Mouse (Mus musculus): ENCODE data around the gene Arl14. TPM values are rescaled to one million over a fixed set of nuclear protein-coding genes. Genes with fewer than 3 reads are reported as not detected.
"Not testable (repeated sequence)": the region's sequence is repeated elsewhere in the genome, so short reads cannot be mapped to it uniquely, and the experiment has no call there.

Arl14 gene
- polyA plus RNA-seq, 1 experiment from 2014 or later = not detected

DNA sequence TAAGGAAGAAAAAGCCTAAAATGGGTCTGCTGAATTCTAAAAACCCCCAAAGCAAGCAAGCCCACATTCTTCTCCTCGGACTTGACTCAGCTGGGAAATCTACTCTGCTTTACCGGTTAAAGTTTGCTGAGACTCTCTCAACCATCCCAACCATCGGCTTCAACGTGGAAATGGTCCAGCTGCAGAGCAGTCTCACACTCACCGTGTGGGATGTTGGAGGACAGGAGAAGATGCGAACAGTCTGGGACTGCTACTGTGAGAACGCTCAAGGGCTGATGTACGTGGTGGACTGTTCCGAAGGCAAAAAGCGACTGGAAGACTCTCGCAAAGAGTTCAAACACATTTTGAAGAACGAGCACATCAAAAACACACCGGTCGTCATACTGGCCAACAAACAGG lies 282 bp downstream of the Arl14 start:
- Histone ChIP-seq H3K9me3 (replicated peaks; ENCODE audit: control insufficient read depth, low read length) (no peaks in the 10 kb centered on the region), H3K4me3 (ENCODE audit: low read depth, low read length) (no peak overlapping the region), H3K27me3 (ENCODE audit: control insufficient read depth, insufficient read depth, low read length) (no peaks in the 10 kb centered on the region), H3K4me2 (ENCODE audit: low read depth, low read length) (no peak overlapping the region), H3K4me1 (ENCODE audit: control insufficient read depth, insufficient read depth, low read length) (no peaks in the 10 kb centered on the region), H3K36me3 (replicated peaks; ENCODE audit: control insufficient read depth, insufficient read depth, low read depth, low read length) (no peaks in the 10 kb centered on the region), H3K27ac (replicated peaks; ENCODE audit: low read depth, low read length) (no peak overlapping the region), H3K9ac (replicated peaks; ENCODE audit: low read length) (no peak overlapping the region)
- WGBS = 93% methylated on average over 14 of the region's 14 CpGs
- ATAC-seq (replicated peaks; ENCODE audit: insufficient number of reproducible peaks, low FRiP score, low TSS enrichment, low read depth) (no peak), DNase-seq (ENCODE audit: low spot score) (no peak)

DNA sequence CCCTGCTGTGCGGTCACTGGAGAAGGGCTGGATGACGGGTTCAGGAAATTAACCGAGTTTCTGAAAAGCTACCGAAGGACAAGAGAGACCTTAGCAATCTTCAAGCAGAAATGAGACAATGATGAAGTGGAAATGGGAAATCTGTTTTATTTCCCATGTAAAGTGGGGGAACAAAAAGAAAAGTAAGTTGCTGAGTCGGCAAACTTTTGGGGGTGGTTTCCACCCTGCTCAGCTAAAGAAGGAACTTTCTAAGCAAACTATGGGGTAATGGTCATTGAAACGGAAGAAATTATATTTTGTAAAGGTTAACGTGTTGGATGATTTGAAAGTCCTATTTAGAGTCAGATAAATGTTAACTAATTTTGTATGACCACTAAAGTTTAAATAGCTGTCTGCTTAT lies 768 bp downstream of the Arl14 start:
- no peaks in the 10 kb centered on the region for H3K27me3 ChIP-seq (ENCODE audit: control insufficient read depth, insufficient read depth, low read length)
- no peak overlapping the region for H3K9ac ChIP-seq (replicated peaks; ENCODE audit: low read length)
- no peaks in the 10 kb centered on the region for H3K36me3 ChIP-seq (replicated peaks; ENCODE audit: control insufficient read depth, insufficient read depth, low read depth, low read length)
- H3K9me3 ChIP-seq (replicated peaks; ENCODE audit: control insufficient read depth, low read length) = no peaks in the 10 kb centered on the region
- H3K4me1 ChIP-seq (ENCODE audit: control insufficient read depth, insufficient read depth, low read length) = no peaks in the 10 kb centered on the region
- H3K4me2 ChIP-seq (ENCODE audit: low read depth, low read length) = no peak overlapping the region
- H3K27ac ChIP-seq (replicated peaks; ENCODE audit: low read depth, low read length) = no peak overlapping the region
- H3K4me3 ChIP-seq (ENCODE audit: low read depth, low read length) = no peak overlapping the region
- DNase-seq (ENCODE audit: low spot score) (no peak), ATAC-seq (replicated peaks; ENCODE audit: insufficient number of reproducible peaks, low FRiP score, low TSS enrichment, low read depth) (no peak)
- WGBS = 86% methylated on average over 7 of the region's 7 CpGs

DNA sequence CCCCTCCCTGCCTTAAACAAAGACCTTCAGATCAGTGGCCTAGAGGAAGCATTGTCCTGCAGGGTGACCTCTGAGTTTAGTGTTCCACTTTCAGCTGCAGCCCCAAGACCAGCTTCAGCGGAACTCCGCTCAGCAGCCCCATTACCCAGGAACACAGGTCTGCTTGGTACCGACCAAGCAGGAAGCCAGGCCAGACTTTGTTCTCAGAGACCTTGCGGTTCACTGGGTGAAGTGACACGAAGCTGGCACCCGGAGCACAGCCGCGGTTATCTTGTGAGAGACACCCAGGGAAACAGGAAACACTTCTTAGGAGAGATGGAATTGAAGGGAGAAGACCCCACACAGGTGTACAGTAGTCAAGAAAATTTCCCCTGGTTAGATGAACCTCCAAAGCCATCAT lies 1.4 kb downstream of the Arl14 start:
- Histone ChIP-seq H3K4me2 (ENCODE audit: low read depth, low read length) (no peak overlapping the region), H3K27ac (replicated peaks; ENCODE audit: low read depth, low read length) (no peak overlapping the region), H3K9ac (replicated peaks; ENCODE audit: low read length) (no peak overlapping the region), H3K4me3 (ENCODE audit: low read depth, low read length) (no peak overlapping the region), H3K4me1 (ENCODE audit: control insufficient read depth, insufficient read depth, low read length) (no peaks in the 10 kb centered on the region), H3K9me3 (replicated peaks; ENCODE audit: control insufficient read depth, low read length) (no peaks in the 10 kb centered on the region), H3K27me3 (ENCODE audit: control insufficient read depth, insufficient read depth, low read length) (no peaks in the 10 kb centered on the region), H3K36me3 (replicated peaks; ENCODE audit: control insufficient read depth, insufficient read depth, low read depth, low read length) (no peaks in the 10 kb centered on the region)
- ATAC-seq (replicated peaks; ENCODE audit: insufficient number of reproducible peaks, low FRiP score, low TSS enrichment, low read depth) = no peak
- DNase-seq (ENCODE audit: low spot score) = no peak
- WGBS = 71% methylated on average over 8 of the region's 8 CpGs

DNA sequence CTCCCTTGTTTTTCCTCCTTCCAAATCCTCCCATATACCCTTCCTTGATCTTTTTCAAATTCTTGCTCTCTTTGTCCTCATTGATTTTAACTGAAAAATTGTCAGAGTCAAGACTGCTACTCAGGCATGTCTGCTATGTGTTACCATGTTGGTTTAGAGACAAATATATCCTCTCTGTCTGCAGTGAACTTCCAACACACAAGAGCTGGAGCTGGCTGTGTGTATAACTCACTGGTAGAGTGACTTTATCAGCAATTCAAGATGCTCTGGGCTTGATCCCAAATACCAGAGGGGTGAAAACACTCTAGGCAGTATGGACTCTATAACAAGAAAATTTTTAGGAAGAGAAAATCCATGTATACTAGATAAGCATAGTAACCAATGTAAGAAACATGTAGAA lies 2.8 kb downstream of the Arl14 start:
- no peaks in the 10 kb centered on the region for H3K36me3 ChIP-seq (replicated peaks; ENCODE audit: control insufficient read depth, insufficient read depth, low read depth, low read length)
- no peak overlapping the region for H3K27ac ChIP-seq (replicated peaks; ENCODE audit: low read depth, low read length)
- ATAC-seq (replicated peaks; ENCODE audit: insufficient number of reproducible peaks, low FRiP score, low TSS enrichment, low read depth) (no peak), DNase-seq (ENCODE audit: low spot score) (no peak)
- H3K9ac ChIP-seq (replicated peaks; ENCODE audit: low read length) = no peak overlapping the region
- H3K27me3 ChIP-seq (ENCODE audit: control insufficient read depth, insufficient read depth, low read length) = no peaks in the 10 kb centered on the region
- H3K4me2 ChIP-seq (ENCODE audit: low read depth, low read length) = no peak overlapping the region
- no peaks in the 10 kb centered on the region for H3K4me1 ChIP-seq (ENCODE audit: control insufficient read depth, insufficient read depth, low read length)
- no peaks in the 10 kb centered on the region for H3K9me3 ChIP-seq (replicated peaks; ENCODE audit: control insufficient read depth, low read length)
- H3K4me3 ChIP-seq (ENCODE audit: low read depth, low read length) = no peak overlapping the region

DNA sequence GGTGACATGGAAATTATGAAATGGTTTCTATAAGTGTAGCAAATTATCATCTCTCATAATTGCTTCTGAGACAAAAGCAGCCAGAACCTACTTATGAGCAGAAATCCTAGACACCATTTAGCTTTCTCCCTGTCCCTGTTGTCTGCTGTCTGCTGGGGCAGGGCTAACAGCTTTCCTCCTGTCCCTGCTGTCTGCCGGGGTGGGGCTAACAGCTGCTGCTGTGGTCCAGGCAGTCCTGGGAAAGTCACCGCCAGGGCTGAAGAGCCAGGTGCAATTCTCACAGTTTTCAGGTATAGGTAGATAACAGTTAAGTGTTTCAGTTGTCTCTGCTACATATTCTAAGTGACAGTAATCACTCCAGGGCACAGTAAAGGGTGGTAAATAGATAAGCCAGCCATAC lies 4.3 kb downstream of the Arl14 start:
- H3K27me3 ChIP-seq (ENCODE audit: control insufficient read depth, insufficient read depth, low read length) = no peaks in the 10 kb centered on the region
- H3K27ac ChIP-seq (replicated peaks; ENCODE audit: low read depth, low read length) = no peak overlapping the region
- no peaks in the 10 kb centered on the region for H3K4me1 ChIP-seq (ENCODE audit: control insufficient read depth, insufficient read depth, low read length)
- no peaks in the 10 kb centered on the region for H3K9me3 ChIP-seq (replicated peaks; ENCODE audit: control insufficient read depth, low read length)
- ATAC-seq (replicated peaks; ENCODE audit: insufficient number of reproducible peaks, low FRiP score, low TSS enrichment, low read depth) (no peak), DNase-seq (ENCODE audit: low spot score) (no peak)
- no peak overlapping the region for H3K9ac ChIP-seq (replicated peaks; ENCODE audit: low read length)
- no peak overlapping the region for H3K4me3 ChIP-seq (ENCODE audit: low read depth, low read length)
- 69% methylated on average over 2 of the region's 2 CpGs for WGBS
- no peak overlapping the region for H3K4me2 ChIP-seq (ENCODE audit: low read depth, low read length)
- H3K36me3 ChIP-seq (replicated peaks; ENCODE audit: control insufficient read depth, insufficient read depth, low read depth, low read length) = no peaks in the 10 kb centered on the region

DNA sequence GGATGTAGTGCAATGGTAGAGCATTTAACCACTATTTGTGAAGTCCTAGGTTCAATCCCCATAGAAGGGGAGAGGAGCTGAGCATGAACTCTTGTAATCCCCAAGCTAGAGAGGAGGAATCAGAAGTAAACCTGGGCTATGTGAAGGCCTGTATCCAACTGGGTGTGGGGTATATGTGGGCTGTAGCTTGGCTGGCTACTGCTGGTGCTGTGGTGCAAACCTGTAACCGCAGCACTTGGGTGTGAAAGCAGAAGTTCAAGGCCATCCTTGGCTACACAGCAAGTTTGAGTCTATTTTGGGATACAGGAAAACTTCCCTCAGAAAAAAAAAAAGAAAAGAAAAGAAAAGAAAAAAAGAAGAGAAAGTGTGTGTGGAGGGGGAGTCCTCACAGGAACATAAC lies 5.8 kb downstream of the Arl14 start:
- Histone ChIP-seq H3K9ac (replicated peaks; ENCODE audit: low read length) (no peak overlapping the region), H3K27me3 (ENCODE audit: control insufficient read depth, insufficient read depth, low read length) (no peaks in the 10 kb centered on the region), H3K27ac (replicated peaks; ENCODE audit: low read depth, low read length) (no peak overlapping the region), H3K4me1 (ENCODE audit: control insufficient read depth, insufficient read depth, low read length) (no peaks in the 10 kb centered on the region), H3K4me2 (ENCODE audit: low read depth, low read length) (no peak overlapping the region), H3K36me3 (replicated peaks; ENCODE audit: control insufficient read depth, insufficient read depth, low read depth, low read length) (no peaks in the 10 kb centered on the region), H3K4me3 (ENCODE audit: low read depth, low read length) (no peak overlapping the region), H3K9me3 (replicated peaks; ENCODE audit: control insufficient read depth, low read length) (no peaks in the 10 kb centered on the region)
- DNase-seq (ENCODE audit: low spot score) (no peak), ATAC-seq (replicated peaks; ENCODE audit: insufficient number of reproducible peaks, low FRiP score, low TSS enrichment, low read depth) (no peak)
- WGBS = 92% methylated on average over 1 of the region's 1 CpGs

DNA sequence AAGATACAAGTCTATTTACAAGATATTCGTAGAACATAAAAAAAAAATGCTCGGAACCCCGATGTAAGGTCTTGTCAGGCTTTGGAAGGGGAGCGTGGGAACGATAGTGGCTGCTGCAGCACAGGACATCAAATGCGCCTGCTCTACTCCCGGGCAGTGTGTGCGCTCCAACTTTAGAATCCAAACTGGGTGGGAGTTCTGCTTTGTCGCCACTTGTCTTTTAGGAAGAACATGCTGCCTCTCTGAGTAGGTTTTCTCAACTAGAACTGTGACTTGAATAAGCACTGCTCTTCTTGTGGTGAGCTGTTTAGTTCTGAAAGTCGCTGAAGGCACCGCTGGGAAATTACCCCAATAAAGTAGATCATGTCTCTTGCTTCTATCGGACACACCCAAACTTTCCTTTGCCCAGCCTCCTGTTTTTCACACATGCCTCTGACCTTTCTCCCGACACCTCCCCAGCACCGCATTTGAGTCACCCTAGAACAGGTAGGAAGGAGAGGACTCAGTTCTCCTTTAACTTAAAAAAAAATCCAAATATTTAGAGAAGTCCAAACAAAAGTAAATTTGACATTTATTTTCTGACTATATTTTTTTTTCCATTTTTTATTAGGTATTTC lies 9.4 kb downstream of the Arl14 start:
- H3K9ac ChIP-seq (replicated peaks; ENCODE audit: low read length) = no peak overlapping the region
- ATAC-seq (replicated peaks; ENCODE audit: insufficient number of reproducible peaks, low FRiP score, low TSS enrichment, low read depth) (no peak), DNase-seq (ENCODE audit: low spot score) (no peak)
- H3K27ac ChIP-seq (replicated peaks; ENCODE audit: low read depth, low read length) = no peak overlapping the region
- H3K9me3 ChIP-seq (replicated peaks; ENCODE audit: control insufficient read depth, low read length) = no peaks in the 10 kb centered on the region
- H3K4me1 ChIP-seq (ENCODE audit: control insufficient read depth, insufficient read depth, low read length) = no peaks in the 10 kb centered on the region
- H3K4me3 ChIP-seq (ENCODE audit: low read depth, low read length) = no peak overlapping the region
- H3K27me3 ChIP-seq (ENCODE audit: control insufficient read depth, insufficient read depth, low read length) = no peaks in the 10 kb centered on the region
- 93% methylated on average over 14 of the region's 14 CpGs for WGBS
- H3K36me3 ChIP-seq (replicated peaks; ENCODE audit: control insufficient read depth, insufficient read depth, low read depth, low read length) = no peaks in the 10 kb centered on the region
- no peak overlapping the region for H3K4me2 ChIP-seq (ENCODE audit: low read depth, low read length)

DNA sequence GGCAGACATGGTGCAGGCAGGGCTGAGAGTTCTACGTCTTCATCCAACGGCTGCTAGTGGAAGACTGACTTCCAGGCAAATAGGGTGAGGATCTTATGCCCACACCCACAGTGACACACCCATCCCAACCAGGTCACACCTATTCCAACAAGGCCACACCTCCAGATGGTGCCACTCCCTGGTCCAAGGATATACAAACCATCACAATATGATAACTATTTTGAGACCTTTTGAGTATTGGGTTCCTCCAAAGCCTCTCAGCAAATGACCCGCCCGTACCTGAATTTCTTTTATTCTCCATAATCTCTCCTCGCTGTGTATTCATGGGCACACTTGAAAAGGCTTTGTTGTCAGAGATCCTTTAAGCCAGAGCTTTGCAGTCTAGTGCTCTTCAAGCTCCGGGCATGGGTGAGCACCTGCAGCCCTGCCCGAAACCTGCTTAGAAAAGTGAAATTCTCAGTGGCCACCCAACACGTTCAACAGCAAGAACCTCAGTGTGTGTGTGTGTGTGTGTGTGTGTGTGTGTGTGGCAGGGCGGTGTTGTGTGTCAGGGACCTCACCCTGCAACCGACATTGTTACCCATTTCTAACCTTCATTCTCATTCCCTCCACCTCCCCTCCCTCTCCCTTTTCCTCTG lies 11.5 kb downstream of the Arl14 start:
- DNase-seq (ENCODE audit: low spot score); H3K4me3 ChIP-seq (ENCODE audit: low read depth, low read length); H3K9ac ChIP-seq (replicated peaks; ENCODE audit: low read length); H3K36me3 ChIP-seq (replicated peaks; ENCODE audit: control insufficient read depth, insufficient read depth, low read depth, low read length); H3K4me1 ChIP-seq (ENCODE audit: control insufficient read depth, insufficient read depth, low read length); H3K27ac ChIP-seq (replicated peaks; ENCODE audit: low read depth, low read length); H3K27me3 ChIP-seq (ENCODE audit: control insufficient read depth, insufficient read depth, low read length); ATAC-seq (replicated peaks; ENCODE audit: insufficient number of reproducible peaks, low FRiP score, low TSS enrichment, low read depth); H3K4me2 ChIP-seq (ENCODE audit: low read depth, low read length); H3K9me3 ChIP-seq (replicated peaks; ENCODE audit: control insufficient read depth, low read length): not testable (repeated sequence)
- WGBS = 84% methylated on average over 10 of the region's 10 CpGs
